Mouse (Mus musculus): ENCODE data around the gene Odf3l1.

The Odf3l1 gene

DNA sequence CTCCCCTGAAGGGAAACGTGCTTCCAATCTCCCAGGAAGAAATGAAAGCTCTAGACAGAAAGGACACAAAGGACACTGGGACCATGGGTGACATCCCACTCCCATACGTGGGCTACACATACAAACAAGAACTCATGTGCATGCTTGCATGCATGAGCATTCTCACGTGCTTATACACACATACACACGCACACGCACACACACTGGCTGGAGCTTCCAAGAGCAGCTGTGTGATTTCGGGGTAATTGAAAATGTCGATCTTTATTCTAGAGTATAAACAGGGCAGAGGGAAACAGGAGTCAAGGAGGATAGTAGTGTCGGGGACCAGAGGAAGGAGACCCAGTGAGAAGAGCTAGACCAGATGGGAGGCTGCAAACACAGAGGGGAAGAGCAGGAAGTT lies 19.8 kb downstream of the Odf3l1 start:
- DNase-seq (ENCODE audit: low spot score), result no peak

DNA sequence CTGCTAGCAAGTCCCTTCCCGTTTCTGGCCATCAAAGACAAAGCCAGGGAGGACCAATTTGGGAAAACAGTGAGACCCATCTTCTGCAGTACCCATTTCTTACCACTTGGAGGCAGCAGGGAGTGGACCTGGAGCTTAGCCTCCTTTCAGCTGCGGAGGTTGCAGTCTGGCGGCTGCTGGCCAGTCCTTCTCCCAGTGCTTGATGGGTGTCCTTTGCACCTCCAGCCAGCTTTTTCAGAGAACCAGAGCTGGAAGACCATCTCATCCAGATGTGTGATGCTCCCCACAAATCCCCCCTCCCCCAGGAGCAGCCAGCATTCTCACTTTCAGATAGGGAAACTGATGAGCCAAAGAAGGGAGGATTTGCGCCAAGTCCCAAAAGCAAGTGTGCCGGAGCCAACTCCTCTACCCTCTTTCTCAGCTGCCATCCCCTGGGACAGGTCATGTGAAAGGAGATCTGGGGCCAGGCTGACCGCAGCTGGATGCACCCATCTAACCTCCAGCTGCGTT lies 20.7 kb downstream of the Odf3l1 start:
- peak; percentile 23 for DNase-seq (ENCODE audit: low spot score)

DNA sequence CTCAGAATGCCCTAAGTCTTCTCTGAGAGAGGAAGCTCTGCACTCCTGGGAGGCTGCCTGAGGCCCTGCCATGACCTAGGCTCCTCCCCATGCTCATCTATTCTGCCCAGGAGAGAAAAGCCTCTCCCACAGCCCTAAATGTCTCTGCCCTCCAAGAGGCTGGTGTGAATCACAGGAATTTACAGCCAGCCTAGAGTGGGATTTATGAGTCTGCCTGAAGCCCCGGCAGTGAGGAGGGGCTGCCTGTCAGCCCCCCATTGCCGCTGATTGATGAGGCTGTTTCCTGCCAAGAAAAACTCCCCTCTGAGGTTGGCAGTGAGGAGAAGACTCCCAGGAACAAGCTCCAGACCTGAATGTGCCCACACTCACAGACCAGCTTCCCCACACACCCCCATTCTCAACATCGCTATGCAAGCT lies 22.2 kb downstream of the Odf3l1 start:
- no peak for DNase-seq (ENCODE audit: low spot score)

DNA sequence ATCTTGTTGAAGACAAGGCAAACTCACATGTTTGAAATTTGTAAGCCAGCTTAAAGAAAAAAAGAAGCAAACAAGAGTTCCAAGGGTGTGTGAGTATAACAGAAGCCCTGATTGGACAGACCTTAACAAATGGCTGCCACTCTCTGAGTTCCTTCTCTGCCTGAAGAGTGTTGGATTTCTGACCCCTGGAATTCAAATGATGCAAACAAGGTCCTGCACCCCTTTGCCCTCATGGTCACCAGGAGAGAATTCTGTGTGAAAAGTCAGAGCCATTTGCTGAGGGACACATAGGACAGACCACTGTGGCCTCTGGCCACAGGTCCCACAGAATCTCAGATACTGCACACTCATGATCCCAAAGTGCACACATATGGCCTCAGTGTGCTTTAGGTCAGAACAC lies 22.6 kb downstream of the Odf3l1 start:
- no peak for DNase-seq (ENCODE audit: low spot score)

DNA sequence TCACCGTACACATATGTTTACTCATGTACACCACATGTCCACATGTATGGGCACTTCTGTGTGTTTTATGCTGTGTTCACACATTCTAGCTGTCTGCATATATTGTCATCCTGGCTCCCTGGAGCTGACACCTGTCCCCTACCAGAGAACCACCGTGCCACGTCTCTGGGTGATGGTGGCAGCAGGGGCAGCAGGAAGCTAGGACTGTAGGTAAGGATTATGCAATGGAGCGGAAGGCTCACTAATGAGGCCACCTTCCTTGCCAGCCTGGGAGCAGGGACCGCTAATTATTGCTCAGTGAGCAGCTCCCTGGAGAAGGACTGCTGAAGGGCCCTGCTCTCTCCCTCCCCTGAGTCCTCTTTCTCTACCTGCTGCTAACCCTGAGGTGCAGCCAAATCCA lies 23.8 kb downstream of the Odf3l1 start:
- DNase-seq (ENCODE audit: low spot score), result no peak

DNA sequence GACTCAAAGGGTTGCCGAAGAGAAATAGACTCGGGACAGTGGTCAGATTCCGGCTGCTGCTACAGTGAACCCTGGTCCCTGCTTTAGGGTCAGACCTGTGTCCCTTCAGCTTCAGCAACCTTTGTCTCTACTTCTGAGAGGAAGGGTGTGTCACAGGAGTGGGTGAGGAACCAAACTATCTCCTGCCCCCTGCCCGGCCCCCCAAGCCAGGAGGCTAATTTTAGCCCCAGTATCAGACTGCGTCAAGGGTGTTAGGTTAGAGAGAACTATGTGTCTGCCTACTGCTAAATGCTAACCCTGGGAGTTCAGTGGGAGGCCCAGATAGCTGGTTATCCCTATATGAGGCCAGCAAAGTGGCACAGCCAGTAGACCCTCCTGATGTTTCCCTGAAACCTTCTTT lies 29.3 kb downstream of the Odf3l1 start:
- DNase-seq (ENCODE audit: low spot score), result no peak

DNA sequence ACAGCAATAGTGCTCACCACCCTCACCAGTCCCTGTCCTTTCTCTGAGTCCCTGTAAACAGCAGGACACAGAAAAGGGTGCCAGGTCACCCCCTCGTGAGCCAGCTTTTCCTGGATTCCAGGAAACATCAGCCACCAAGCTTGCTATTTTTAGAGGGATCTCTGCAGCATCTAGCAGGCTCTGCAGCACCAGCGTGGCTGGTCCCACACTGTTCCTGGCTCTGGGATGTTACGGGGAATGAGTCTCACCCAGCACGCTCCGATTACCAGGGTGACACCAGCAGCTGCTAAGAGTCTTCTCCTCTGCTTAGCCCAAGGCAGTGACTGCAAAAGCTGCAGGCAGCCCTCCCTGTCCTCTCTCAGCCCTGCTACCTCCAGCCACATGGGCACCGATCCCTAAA lies 31.6 kb downstream of the Odf3l1 start:
- DNase-seq (ENCODE audit: low spot score), result no peak

DNA sequence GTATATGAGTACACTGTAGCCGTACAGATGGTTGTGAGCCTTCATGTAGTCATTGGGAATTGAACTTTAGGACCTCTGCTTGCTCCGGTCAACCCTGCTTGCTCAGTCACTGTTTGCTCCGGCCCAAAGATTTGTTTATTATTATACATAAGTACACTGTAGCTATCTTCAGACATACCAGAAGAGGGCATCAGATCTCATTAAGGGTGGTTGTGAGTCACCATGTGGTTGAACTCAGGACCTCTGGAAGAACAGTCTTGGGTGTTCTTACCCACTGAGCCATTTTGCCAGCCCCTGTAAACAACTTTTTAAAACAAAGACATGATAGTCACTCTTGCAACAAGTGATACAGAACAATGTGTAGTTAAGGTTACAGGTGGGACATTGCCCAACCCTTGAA lies 32.6 kb downstream of the Odf3l1 start:
- no peak for DNase-seq (ENCODE audit: low spot score)

DNA sequence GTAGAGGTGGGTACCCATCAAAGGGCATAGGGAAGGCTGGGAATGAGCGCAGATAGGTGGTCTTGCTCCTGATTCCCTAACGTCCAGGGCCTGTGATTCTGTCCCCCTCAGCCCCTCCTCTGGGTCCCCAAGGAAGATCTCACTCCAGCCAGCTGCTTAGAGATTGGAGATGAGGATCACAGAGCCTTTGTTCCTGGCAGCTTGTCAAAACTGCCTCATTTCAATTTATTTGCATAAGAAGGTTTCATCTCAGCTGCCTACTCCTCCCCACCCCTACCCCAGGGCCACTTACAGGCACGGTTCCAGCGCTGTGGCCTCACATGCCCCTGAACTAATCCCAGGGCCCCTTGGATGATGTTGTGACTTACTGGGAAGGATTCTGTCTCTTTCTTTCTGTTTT lies 34.3 kb downstream of the Odf3l1 start:
- peak; percentile 46 for DNase-seq (ENCODE audit: low spot score)

DNA sequence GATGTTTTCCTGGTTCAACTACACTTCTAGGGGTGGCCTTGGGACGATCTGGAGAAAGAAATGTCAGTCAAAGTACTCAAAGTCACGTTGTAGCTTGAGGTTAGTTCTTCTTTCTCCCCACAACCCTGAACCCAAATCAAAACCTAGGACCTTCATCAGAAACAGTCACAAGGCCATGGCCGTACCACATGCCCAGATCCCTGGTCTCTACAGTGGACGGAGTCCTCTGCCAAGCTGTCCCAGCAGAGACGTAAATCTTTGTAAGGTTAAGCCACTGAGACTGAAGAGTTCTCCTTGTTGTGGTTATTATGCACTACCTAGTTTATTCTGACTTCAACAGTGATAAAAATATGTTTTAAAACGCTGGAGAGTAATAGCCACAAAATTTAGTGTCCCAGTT lies 35.6 kb downstream of the Odf3l1 start:
- DNase-seq (ENCODE audit: low spot score), result no peak

DNA sequence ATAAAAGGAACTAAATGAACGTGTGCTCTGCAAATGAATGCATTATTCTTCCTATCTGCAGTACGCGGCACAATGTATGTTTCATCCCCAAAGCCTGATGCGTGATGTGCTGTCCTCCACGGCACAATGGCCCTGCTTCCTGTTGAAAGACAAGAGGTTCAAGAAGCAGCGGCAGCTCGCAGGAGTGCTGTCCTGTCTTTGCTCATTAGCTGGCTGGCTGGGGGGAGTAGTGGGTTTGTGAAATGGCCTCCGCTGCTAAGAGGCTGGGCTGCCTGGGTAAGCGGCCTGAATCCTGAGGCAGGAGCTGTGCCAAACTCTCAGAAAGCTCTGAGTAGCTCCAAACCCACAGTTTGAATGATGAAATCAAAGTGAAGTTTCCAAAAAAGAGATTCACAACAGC lies 36.3 kb downstream of the Odf3l1 start:
- no peak for DNase-seq (ENCODE audit: low spot score)

DNA sequence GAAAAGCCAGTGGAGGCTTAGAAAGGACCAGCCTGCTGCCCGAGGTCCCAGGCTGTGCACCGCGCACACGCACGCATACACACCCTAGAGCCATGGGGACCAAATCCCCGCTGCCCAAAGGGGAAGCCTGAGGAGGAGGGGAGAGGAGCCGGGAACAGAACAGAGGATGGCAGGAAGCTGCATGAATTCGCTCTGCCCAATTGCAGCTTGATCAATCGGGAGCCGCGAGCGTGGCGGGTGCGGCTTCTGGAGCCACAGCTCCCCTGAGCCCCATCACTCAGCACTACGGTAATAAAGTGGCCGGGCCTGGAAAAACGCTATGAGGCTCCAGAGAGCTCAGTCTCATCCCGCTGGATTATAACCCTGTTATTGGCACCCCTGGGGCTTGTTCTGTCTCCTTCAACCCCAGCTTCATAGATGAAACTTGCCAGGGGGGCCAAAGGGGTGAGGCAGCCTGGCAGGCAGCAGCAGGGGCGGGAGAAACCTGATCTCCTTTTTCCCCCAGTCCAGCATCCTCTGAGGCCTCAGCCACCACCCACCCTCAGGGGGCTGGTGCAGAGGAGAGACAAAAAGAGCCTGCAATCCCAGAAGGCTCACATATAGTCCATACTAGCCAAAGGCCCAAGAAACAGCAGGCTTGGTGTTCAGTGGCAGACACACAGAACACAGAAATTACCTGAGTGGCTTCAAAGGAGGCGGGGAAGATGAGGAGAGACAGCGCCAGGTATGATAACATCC lies 38.8 kb downstream of the Odf3l1 start:
- DNase-seq (ENCODE audit: low spot score), result no peak

DNA sequence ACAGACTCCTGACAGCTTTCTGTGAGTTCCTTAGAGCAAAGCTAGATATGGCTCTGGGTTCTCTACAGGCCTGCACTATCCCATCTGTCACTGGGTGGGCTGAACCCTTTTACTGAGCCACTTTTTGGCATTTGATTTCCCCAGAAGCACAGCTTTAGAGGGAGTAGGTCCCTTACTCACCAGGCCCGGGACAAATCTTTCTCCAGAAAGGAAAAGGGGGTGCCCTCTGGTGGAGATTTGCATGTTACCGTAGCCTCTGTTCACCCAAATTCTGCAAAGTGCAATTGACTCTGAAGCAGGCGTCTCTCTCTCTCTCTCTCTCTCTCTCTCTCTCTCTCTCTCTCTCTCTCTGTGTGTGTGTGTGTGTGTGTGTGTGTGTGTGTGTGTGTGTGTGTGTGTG lies 39.6 kb downstream of the Odf3l1 start:
- no peak for DNase-seq (ENCODE audit: low spot score)

DNA sequence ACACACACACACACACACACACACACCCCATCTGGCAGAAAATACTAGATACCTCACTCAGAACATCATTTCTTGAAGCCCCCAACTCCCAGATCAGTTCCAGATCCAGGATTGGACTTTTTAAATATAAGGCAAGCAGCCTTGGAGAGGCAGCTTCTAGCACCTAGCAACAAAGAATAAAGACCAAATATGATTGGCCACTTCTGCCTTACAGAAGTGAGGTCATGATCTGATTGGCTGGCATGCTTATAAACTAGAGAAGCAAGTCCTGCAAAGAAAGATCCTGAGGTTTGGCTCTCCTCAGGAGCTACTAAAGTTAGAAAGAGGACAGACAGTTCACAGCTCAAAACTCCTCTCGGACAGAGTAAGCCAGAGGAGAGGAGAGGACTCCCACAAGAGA lies 53.6 kb downstream of the Odf3l1 start:
- no peak for DNase-seq (ENCODE audit: low spot score)

DNA sequence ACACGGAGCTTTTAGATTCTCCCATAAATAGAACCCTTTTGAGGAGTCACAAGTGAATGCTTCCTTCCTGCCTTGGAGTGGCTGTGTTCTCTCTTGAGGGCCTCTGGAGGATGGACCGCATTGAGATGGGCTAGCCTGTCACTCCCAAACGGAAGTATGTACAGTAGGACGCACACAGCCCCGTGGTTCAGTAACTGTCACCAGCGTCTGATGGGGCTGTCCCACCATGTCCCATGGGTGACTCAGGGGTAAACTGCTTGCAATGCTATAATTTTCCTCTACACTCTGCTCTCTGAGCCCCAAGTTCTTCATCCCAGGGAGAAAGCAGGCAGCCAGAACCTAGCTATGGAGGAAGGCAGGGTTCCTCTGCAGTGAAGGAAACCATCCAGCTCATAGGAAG lies 56.5 kb downstream of the Odf3l1 start:
- no peak for DNase-seq (ENCODE audit: low spot score)

DNA sequence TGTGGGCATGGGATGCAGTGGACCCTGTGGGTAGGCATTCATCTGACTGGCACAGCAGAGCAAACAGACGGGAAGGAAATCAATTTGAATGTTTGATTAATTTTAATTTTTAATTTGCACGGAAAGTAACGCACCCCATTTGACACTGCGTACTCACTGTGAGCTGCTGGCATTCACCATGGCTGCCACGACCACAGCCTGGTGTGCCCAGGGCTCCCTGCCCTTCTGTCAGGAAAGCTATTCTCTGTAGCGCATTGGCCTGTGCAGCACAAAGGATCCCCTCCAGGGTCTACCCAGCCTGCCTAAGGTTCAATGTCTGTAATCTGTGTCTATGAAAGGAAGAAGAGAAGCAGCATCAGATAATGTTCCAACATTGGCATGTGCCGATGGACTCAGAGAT lies 61.3 kb downstream of the Odf3l1 start:
- no peak for DNase-seq (ENCODE audit: low spot score)
